Mouse (Mus musculus) embryonic stem cell, embryonic (primary cell): ENCODE measurements around the gene Rilpl1.

Source experiments
- CTCF ChIA-PET, 4 experiments: fragments of 300-600 bp in 2 of 4; fragments of 350-600 bp in 2 of 4; sonication (Branson Sonifier 250); formaldehyde crosslinking; loops; one replicate each; lab custom pipeline; 2022; ENCODE audit warnings: inconsistent platforms in 2 of 4; lab: Charles Lee
- POLR2A ChIA-PET, 4 experiments: fragments of 300-600 bp in 2 of 4; fragments of 350-600 bp in 2 of 4; sonication (Branson Sonifier 250); formaldehyde crosslinking; loops; one replicate each; lab custom pipeline; 2022; ENCODE audit warnings: antibody characterized with exemption in 4 of 4, inconsistent platforms in 1 of 4; lab: Charles Lee

The Rilpl1 gene

GRCm38 (mm10) chr5:124530655-124531582 is at the start of gene Rilpl1:
TSS of gene Rilpl1 (minus strand) at chr5:124531391.
- ChIA-PET CTCF (interaction anchor here in 3 of 4 experiments (0.5 to 1.3 kb wide), 10 partner anchors 9 to 530 kb away, joined by 3 to 7 read pairs (median 3); partner anchors contain the start of gene Kmt5a (in 1 of the 3)), POLR2A (interaction anchor here (0.5 to 2.3 kb wide), 37 partner anchors 10 to 203 kb away, joined by 3 to 13 read pairs (median 4); partner anchors contain the start of genes 2810006K23Rik (in 2 of the 4), Ddx55 (in 2 of the 4), Kmt5a (in 2 of the 4) and Mphosph9 (in 2 of the 4))

DNA sequence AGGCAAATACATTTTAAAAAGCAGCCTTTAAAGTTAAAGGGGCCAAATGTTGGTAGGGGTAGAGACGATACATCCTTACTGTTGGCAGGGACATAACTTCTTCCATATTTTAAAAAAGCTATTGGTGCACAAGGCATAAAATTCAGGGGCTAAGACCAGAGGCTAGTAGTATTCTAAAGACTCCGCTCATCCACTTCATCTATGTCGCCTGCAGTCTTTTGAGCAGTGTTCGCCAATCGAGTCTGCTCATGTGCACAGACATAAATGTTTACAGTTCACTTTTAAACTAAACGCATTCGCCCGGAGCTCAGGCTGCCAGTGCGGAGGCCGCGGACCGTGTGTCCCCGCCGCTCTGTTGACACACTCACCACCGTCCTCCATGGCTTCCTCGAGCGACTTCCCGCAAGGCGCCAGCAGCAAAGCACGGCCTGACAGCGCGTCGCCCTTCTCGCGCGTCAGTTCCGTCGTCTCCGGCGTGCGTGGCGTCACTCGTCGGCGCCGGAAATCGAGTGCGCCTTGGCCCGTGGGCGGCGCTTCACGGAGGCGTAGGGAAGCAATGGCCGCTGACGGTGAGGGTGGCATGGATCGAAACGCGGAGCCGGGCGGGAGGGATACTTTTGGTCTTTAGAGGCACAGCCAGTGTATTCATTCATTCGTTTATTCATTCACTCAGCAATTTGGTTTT is 47.6 kb upstream of the Rilpl1 start, which contains the start of the genes Eif2b1 and Gtf2h3:
TSS of gene Eif2b1 (minus strand) at position 499 of the 685 bp plus-strand sequence.
TSS of gene Gtf2h3 (plus strand) at position 508 of the 685 bp plus-strand sequence.
- CTCF ChIA-PET = no interaction called here
- POLR2A ChIA-PET = interaction anchor here in 2 of 4 experiments (0.5 to 2.2 kb wide), 13 partner anchors 8 to 184 kb away, joined by 3 to 9 read pairs (median 5); partner anchors contain the start of gene Rilpl1 (in 1 of the 2)

DNA sequence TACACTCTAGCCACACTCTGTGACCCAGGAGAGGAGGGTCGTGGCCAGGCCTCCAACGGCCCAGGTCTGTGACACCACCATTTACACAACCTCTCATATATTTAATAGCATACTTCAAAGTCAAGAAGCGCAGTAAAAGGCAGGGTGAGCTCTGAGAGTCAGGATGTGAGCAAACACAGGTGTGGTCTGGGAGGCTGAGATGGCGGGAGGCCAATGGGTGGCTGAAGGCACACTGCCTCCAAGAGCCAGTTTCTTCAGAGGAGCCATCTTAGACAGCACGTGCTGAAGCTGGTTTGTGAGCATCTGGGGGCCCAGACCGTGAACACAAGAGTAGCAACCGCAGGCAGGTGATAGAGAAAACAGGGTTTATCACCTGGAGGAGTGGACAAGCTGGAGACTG is 44.3 kb upstream of the Rilpl1 start:
- CTCF ChIA-PET = no interaction called here
- POLR2A ChIA-PET = interaction anchor here in 3 of 4 experiments (0.5 to 1.8 kb wide), 13 partner anchors 8 to 549 kb away, joined by 3 to 6 read pairs (median 3); no protein-coding TSS in a partner anchor

DNA sequence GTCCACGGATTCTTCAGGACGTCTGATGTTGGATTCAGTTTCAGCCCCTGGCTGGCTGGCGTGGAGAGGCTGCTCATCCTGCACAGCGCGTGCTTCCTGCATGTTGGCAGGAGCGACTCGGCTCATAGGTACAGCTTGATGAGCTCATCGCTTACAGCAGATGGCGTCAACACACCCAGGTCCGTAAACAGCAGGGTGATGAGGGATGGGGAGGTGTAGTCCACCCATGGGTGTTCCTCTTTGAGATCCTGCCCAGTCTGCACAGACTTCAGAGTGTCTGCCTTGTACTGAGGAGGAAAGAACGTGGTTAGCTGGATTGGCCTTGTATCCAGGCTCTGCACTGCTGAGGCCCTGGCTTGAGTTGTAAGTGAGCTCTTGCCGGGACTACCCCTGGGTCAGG is 39.9 kb upstream of the Rilpl1 start:
- ChIA-PET POLR2A (interaction anchor here in 2 of 4 experiments (0.6 to 2.5 kb wide), 6 partner anchors 9 to 145 kb away, joined by 3 to 8 read pairs (median 4); partner anchors contain the start of genes Ddx55 (in 1 of the 2) and Sbno1 (in 1 of the 2)), CTCF (interaction anchor here in 1 of 4 experiments (0.6 kb wide), 1 partner anchor 88 kb away, joined by 4 read pairs; the partner anchor contains the start of gene Snrnp35)

- ChIA-PET POLR2A (interaction anchor here in 2 of 4 experiments (0.9 to 2.5 kb wide), 4 partner anchors 10 to 128 kb away, joined by 3 to 6 read pairs (median 4); partner anchors contain the start of genes Eif2b1 (in 1 of the 2) and Gtf2h3 (in 1 of the 2)), CTCF (interaction anchor here in 1 of 4 experiments (1.5 kb wide), 1 partner anchor 21 kb away, joined by 3 read pairs; no protein-coding TSS in a partner anchor)
Observed at GRCm38 (mm10) chr5:124555145-124555544, 24.0 kb upstream of the Rilpl1 start.

DNA sequence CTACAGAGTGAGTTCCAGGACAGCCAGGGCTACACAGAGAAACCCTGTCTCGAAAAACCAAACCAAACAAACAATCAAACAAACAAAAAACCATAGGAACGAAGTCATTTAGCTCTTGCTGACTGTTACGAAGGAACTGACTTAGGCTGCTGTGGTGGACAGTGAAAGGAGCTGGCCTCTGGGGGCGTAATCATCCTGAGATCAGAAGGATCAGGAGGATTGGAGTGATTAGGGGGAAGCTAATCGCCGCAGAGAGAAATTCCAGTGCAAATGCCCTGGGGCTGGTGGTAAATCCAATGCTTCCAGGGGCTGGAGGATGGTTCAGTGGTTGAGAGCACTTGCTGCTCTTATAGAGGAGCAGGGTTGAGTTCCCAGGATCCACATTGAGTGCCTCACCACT is 22.4 kb upstream of the Rilpl1 start:
- CTCF ChIA-PET = interaction anchor here (0.6 to 2.0 kb wide), 8 partner anchors 9 to 344 kb away, joined by 3 to 4 read pairs (median 3); no protein-coding TSS in a partner anchor
- POLR2A ChIA-PET = interaction anchor here in 2 of 4 experiments (1.0 to 2.6 kb wide), 9 partner anchors 8 to 114 kb away, joined by 3 to 11 read pairs (median 4); partner anchors contain the start of genes Eif2b1 (in 1 of the 2), Gtf2h3 (in 1 of the 2), Kmt5a (in 1 of the 2) and Tmed2 (in 1 of the 2)

DNA sequence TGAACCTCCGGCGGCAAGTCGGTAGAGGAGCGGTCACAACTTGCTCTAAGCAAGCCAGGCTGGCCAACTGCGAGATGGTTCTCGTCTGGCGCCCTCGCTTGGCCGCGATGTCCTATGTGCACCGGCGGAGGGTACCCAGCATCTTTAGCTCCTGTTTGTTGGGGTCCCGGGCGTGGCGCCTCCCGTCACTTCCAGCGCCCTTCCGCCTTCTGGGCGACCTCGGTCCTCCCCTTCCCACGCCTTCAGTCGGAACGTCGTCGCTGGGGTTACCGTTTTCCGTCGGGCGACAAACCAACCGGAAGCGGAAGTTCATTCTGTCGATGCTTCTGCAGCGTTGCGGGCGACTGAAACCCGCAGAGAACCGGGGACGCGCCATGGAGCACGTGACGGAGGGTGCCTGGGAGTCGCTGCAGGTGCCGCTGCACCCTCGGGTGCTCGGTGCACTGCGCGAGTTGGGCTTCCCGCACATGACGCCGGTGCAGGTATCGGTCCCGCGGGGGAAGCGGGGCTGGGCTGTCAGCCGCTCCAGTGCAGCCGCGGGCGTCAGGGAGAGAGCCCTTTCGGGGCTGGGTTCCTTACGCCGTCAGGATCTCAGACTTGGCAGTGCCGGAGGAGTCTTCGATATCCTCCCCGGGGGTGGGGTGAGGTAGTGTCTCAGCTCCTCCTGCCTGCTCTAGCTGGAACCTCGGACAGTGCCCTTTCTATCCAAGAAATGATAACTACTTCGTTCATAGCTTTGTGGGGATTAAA is 21.5 kb upstream of the Rilpl1 start, which contains the start of gene Ddx55:
TSS of gene Ddx55 (plus strand) at position 307 of the 750 bp plus-strand sequence.
- ChIA-PET CTCF (interaction anchor here in 3 of 4 experiments (0.5 to 2.0 kb wide), 11 partner anchors 9 to 529 kb away, joined by 3 to 5 read pairs (median 3); no protein-coding TSS in a partner anchor), POLR2A (interaction anchor here in 3 of 4 experiments (0.6 to 2.6 kb wide), 35 partner anchors 9 to 768 kb away, joined by 3 to 11 read pairs (median 3); partner anchors contain the start of genes Rilpl1 (in 2 of the 3), Snrnp35 (in 2 of the 3), Eif2b1 (in 1 of the 3) and Gtf2h3 (in 1 of the 3))

- POLR2A ChIA-PET = interaction anchor here (0.6 to 2.6 kb wide), 39 partner anchors 10 to 768 kb away, joined by 3 to 11 read pairs (median 3); partner anchors contain the start of genes Eif2b1 (in 2 of the 4), Gtf2h3 (in 2 of the 4), Rilpl1 (in 2 of the 4) and Snrnp35 (in 2 of the 4)
- CTCF ChIA-PET = interaction anchor here (0.5 to 2.0 kb wide), 11 partner anchors 13 to 1922 kb away, joined by 3 to 7 read pairs (median 3); partner anchors contain the start of gene Kmt5a (in 1 of the 4)
Observed at GRCm38 (mm10) chr5:124552094-124552472, 20.9 kb upstream of the Rilpl1 start.

GRCm38 (mm10) chr5:124551349-124552093 is 20.3 kb upstream of the Rilpl1 start:
- POLR2A ChIA-PET = interaction anchor here (0.6 to 2.6 kb wide), 32 partner anchors 10 to 841 kb away, joined by 3 to 11 read pairs (median 4); partner anchors contain the start of genes Eif2b1 (in 2 of the 4), Gtf2h3 (in 2 of the 4), Snrnp35 (in 2 of the 4) and Kmt5a (in 1 of the 4)
- CTCF ChIA-PET = interaction anchor here (0.6 to 1.0 kb wide), 8 partner anchors 33 to 1923 kb away, joined by 3 to 7 read pairs (median 4); partner anchors contain the start of gene Kmt5a (in 1 of the 4)

DNA sequence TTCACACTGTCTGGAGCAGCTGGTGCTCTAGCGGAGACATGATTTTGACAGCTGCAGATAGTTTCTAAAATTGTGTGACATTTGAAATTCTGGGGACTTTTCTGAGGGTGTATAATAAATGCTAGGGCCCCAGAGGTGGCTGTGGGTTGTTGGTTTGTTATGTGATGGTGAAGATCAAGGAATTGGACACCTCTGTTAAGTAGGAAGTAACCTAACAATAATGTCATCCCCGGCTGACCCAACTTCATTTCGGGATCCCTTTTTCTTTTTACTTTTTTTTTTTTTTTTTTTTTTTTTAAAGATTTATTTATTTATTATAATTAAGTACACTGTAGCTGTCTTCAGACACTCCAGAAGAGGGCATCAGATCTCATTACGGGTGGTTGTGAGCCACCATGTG is 19.5 kb upstream of the Rilpl1 start:
- POLR2A ChIA-PET = interaction anchor here in 1 of 4 experiments (0.5 kb wide), 1 partner anchor 20 kb away, joined by 5 read pairs; the partner anchor contains the start of gene Rilpl1
- CTCF ChIA-PET = interaction anchor here in 2 of 4 experiments (0.7 kb wide), 2 partner anchors 9 to 592 kb away, joined by 3 to 4 read pairs; no protein-coding TSS in a partner anchor

- POLR2A ChIA-PET = interaction anchor here (0.7 to 1.3 kb wide), 11 partner anchors 10 to 275 kb away, joined by 3 to 5 read pairs (median 3); partner anchors contain the start of gene Rilpl1 (in 2 of the 4)
Observed at GRCm38 (mm10) chr5:124541602-124541973, 10.4 kb upstream of the Rilpl1 start.

DNA sequence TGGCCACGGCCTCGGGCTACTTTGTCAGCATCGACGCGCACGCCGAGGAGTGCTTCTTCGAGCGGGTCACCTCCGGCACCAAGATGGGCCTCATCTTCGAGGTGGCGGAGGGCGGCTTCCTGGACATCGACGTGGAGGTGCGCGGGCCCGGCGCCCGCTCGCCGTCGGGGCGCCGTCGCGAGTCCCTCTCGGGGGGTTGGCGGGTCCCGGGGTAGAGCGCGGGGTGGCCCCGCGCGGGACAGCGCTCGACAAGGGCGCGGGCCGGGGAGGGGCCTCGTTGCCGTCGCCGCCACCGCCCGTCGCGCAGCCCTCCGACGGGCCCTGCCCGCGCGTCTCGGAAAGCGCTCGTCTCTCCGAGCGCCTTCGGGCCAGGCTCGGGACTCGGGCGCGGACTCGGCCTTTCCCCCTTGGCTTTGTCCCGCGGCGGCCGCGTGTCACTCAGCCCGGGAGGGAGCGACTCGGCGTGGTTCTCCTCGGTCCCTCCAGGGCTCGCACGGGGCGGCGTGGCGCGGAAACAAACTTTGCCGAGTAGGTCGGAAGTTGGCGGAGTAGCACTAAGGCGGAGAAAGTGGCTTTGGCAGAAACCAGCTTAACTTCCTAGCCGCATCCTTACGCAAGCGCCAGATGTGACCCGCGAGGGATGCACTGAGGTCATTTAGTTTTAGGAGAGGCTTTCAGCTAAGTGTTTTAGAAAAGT is 9.9 kb upstream of the Rilpl1 start:
- POLR2A ChIA-PET = interaction anchor here (0.6 to 1.3 kb wide), 18 partner anchors 10 to 611 kb away, joined by 3 to 7 read pairs (median 3); partner anchors contain the start of genes Rilpl1 (in 3 of the 4), 2810006K23Rik (in 1 of the 4), Ccdc62 (in 1 of the 4) and Ddx55 (in 1 of the 4)

More at GRCm38 (mm10) chr5:124541602-124541973, 10.4 kb upstream of the Rilpl1 start:
- CTCF ChIA-PET = interaction anchor here in 1 of 4 experiments (0.6 kb wide), 1 partner anchor 510 kb away, joined by 5 read pairs; no protein-coding TSS in a partner anchor

DNA sequence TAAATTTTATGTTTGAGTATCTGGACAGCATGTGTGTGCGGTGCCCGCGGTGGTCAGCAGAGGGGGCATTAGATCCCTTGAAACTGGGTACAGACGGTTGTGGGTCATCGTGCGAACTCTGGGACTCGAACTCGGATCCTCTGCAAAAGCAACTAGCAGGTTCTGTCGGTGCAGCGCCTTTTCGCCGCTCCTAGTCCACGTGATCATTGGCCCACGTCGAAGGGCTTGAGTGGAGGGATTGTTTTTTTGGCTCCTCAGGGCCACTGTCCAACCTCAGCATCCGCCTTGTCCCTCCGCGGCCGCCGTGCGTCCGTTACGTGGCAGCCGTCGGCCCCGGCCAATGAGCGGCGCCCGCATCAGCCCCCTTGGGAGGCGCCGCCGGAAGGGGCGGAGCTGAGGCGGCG is 9.2 kb upstream of the Rilpl1 start, which contains the start of gene Tmed2:
TSS of gene Tmed2 (plus strand) at position 313 of the 404 bp plus-strand sequence.
- POLR2A ChIA-PET = interaction anchor here in 3 of 4 experiments (0.6 to 1.3 kb wide), 12 partner anchors 9 to 610 kb away, joined by 3 to 7 read pairs (median 3); partner anchors contain the start of genes Rilpl1 (in 2 of the 3), 2810006K23Rik (in 1 of the 3), Ccdc62 (in 1 of the 3) and Ddx55 (in 1 of the 3)
- CTCF ChIA-PET = interaction anchor here in 1 of 4 experiments (0.6 to 1.0 kb wide), 3 partner anchors 108 to 730 kb away, joined by 3 to 4 read pairs (median 4); no protein-coding TSS in a partner anchor

More for the DNA sequence above, 9.9 kb upstream of the Rilpl1 start:
- CTCF ChIA-PET = interaction anchor here in 1 of 4 experiments (0.6 to 1.0 kb wide), 4 partner anchors 109 to 729 kb away, joined by 3 to 5 read pairs (median 4); no protein-coding TSS in a partner anchor

GRCm38 (mm10) chr5:124539905-124540304 is 8.7 kb upstream of the Rilpl1 start:
- ChIA-PET POLR2A (interaction anchor here in 1 of 4 experiments (1.0 kb wide), 1 partner anchor 39 kb away, joined by 3 read pairs; no protein-coding TSS in a partner anchor), CTCF (interaction anchor here in 1 of 4 experiments (1.9 kb wide), 1 partner anchor 107 kb away, joined by 20 read pairs; no protein-coding TSS in a partner anchor)
